Mouse (Mus musculus): Measurements from ENCODE around the gene Ric8b. TPM values are rescaled to one million over a fixed set of nuclear protein-coding genes. Genes with fewer than 3 reads are reported as not detected.

Ric8b gene
- polyA plus RNA-seq, 1 experiment from 2014 or later = 48.1 TPM

GRCm38 (mm10) chr10:85014456-85014976, 97.1 kb downstream of the Ric8b start:
- 0 out of 2 replicates have a peak, but pooled peaks cover 8% of the 10 kb centered on the region for H3K4me1 ChIP-seq (replicated peaks)
- H3K4me3 ChIP-seq = no peak overlapping the region
- no peak overlapping the region for H3K9ac ChIP-seq
- peaks cover 47% of the 10 kb centered on the region for H3K36me3 ChIP-seq
- 29% methylated on average over 9 of the region's 9 CpGs for WGBS
- no peaks in the 10 kb centered on the region for H3K27me3 ChIP-seq
- H3K27ac ChIP-seq (replicated peaks) = no peak overlapping the region
- H3K4me2 ChIP-seq = no peak overlapping the region
- ATAC-seq (ENCODE audit: low FRiP score, low read depth) = no peak
- no peaks in the 10 kb centered on the region for H3K9me3 ChIP-seq

GRCm38 (mm10) chr10:85022647-85023312, 105.4 kb downstream of the Ric8b start:
- Histone ChIP-seq H3K4me1 (replicated peaks) (peaks cover 15% of the 10 kb centered on the region), H3K9ac (no peak overlapping the region), H3K4me3 (no peak overlapping the region), H3K9me3 (no peaks in the 10 kb centered on the region), H3K27ac (replicated peaks) (peak overlapping the region; percentile 1; the same call in 1 of the 2 replicates), H3K4me2 (peak overlapping the region; percentile 0; the same call in 1 of the 2 replicates), H3K27me3 (no peaks in the 10 kb centered on the region), H3K36me3 (peaks cover 15% of the 10 kb centered on the region)
- WGBS = 24% methylated on average over 11 of the region's 11 CpGs
- ATAC-seq (ENCODE audit: low FRiP score, low read depth) = peak; percentile 55; the same call in 1 of the 2 replicates

- no peaks in the 10 kb centered on the region for H3K27me3 ChIP-seq
- peak overlapping the region; percentile 0; the same call in 1 of the 2 replicates for H3K4me2 ChIP-seq
- WGBS = 36% methylated on average over 6 of the region's 6 CpGs
- peak; percentile 75; the same call in 1 of the 2 replicates for ATAC-seq (ENCODE audit: low FRiP score, low read depth)
- no peaks in the 10 kb centered on the region for H3K9me3 ChIP-seq
- H3K27ac ChIP-seq (replicated peaks) = peak overlapping the region; percentile 1; the same call in 1 of the 2 replicates
- H3K9ac ChIP-seq = no peak overlapping the region
- peaks cover 15% of the 10 kb centered on the region for H3K4me1 ChIP-seq (replicated peaks)
- no peak overlapping the region for H3K4me3 ChIP-seq
- H3K36me3 ChIP-seq = peaks cover 11% of the 10 kb centered on the region
Observed at GRCm38 (mm10) chr10:85023313-85023666, 105.9 kb downstream of the Ric8b start.

- Histone ChIP-seq H3K9me3 (no peaks in the 10 kb centered on the region), H3K36me3 (no peaks in the 10 kb centered on the region), H3K27ac (replicated peaks) (no peak overlapping the region), H3K27me3 (no peaks in the 10 kb centered on the region), H3K4me2 (no peak overlapping the region), H3K4me3 (no peak overlapping the region), H3K9ac (no peak overlapping the region), H3K4me1 (replicated peaks) (peaks cover 15% of the 10 kb centered on the region)
- 89% methylated on average over 11 of the region's 11 CpGs for WGBS
- peak; percentile 80; the same call in 1 of the 2 replicates for ATAC-seq (ENCODE audit: low FRiP score, low read depth)
Observed at GRCm38 (mm10) chr10:85025799-85026424, 108.5 kb downstream of the Ric8b start.

- no peak overlapping the region for H3K9ac ChIP-seq
- WGBS = 82% methylated on average over 10 of the region's 10 CpGs
- no peaks in the 10 kb centered on the region for H3K27me3 ChIP-seq
- no peaks in the 10 kb centered on the region for H3K36me3 ChIP-seq
- ATAC-seq (ENCODE audit: low FRiP score, low read depth) = no peak
- H3K4me1 ChIP-seq (replicated peaks) = peaks cover 10% of the 10 kb centered on the region
- H3K4me2 ChIP-seq = no peak overlapping the region
- H3K9me3 ChIP-seq = no peaks in the 10 kb centered on the region
- no peak overlapping the region for H3K27ac ChIP-seq (replicated peaks)
- H3K4me3 ChIP-seq = no peak overlapping the region
Observed at GRCm38 (mm10) chr10:85027619-85028175, 110.3 kb downstream of the Ric8b start.

GRCm38 (mm10) chr10:85035131-85035725, 117.8 kb downstream of the Ric8b start:
- WGBS = 22% methylated on average over 8 of the region's 8 CpGs
- no peak overlapping the region for H3K27ac ChIP-seq (replicated peaks)
- no peak overlapping the region for H3K4me3 ChIP-seq
- no peak for ATAC-seq (ENCODE audit: low FRiP score, low read depth)
- no peaks in the 10 kb centered on the region for H3K4me1 ChIP-seq (replicated peaks)
- no peak overlapping the region for H3K4me2 ChIP-seq
- H3K27me3 ChIP-seq = no peaks in the 10 kb centered on the region
- H3K9ac ChIP-seq = no peak overlapping the region
- H3K36me3 ChIP-seq = no peaks in the 10 kb centered on the region
- H3K9me3 ChIP-seq = no peaks in the 10 kb centered on the region

GRCm38 (mm10) chr10:85038147-85038546, 120.7 kb downstream of the Ric8b start:
- no peak for ATAC-seq (ENCODE audit: low FRiP score, low read depth)
- 59% methylated on average over 10 of the region's 10 CpGs for WGBS
- Histone ChIP-seq H3K36me3 (no peaks in the 10 kb centered on the region), H3K4me3 (no peak overlapping the region), H3K9me3 (no peaks in the 10 kb centered on the region), H3K4me2 (no peak overlapping the region), H3K4me1 (replicated peaks) (no peaks in the 10 kb centered on the region), H3K27ac (replicated peaks) (no peak overlapping the region), H3K27me3 (peaks cover 11% of the 10 kb centered on the region; the same call in 1 of the 2 replicates), H3K9ac (no peak overlapping the region)

- Histone ChIP-seq H3K4me2 (no peak overlapping the region), H3K4me1 (replicated peaks) (no peaks in the 10 kb centered on the region), H3K9ac (no peak overlapping the region), H3K9me3 (no peaks in the 10 kb centered on the region), H3K27ac (replicated peaks) (no peak overlapping the region), H3K27me3 (peaks cover 14% of the 10 kb centered on the region; the same call in 1 of the 2 replicates), H3K4me3 (no peak overlapping the region), H3K36me3 (no peaks in the 10 kb centered on the region)
- whole genome bisulfite sequencing = 90% methylated on average over 5 of the region's 5 CpGs
- no peak for ATAC-seq (ENCODE audit: low FRiP score, low read depth)
Observed at GRCm38 (mm10) chr10:85038852-85039251, 121.4 kb downstream of the Ric8b start.

- H3K9ac ChIP-seq = 0 out of 2 replicates have a peak overlapping the region, but pooled peaks have one; percentile 10
- H3K27ac ChIP-seq (replicated peaks) = no peak overlapping the region
- no peaks in the 10 kb centered on the region for H3K36me3 ChIP-seq
- H3K4me1 ChIP-seq (replicated peaks) = peaks cover 9% of the 10 kb centered on the region
- H3K4me2 ChIP-seq = peak overlapping the region; percentile 46
- 5% methylated on average over 17 of the region's 17 CpGs for WGBS
- peak overlapping the region; percentile 14 for H3K4me3 ChIP-seq
- peak; percentile 85 for ATAC-seq (ENCODE audit: low FRiP score, low read depth)
- peaks cover 24% of the 10 kb centered on the region; the same call in 1 of the 2 replicates for H3K27me3 ChIP-seq
- H3K9me3 ChIP-seq = no peaks in the 10 kb centered on the region
Observed at GRCm38 (mm10) chr10:85044191-85044711, 126.8 kb downstream of the Ric8b start.

GRCm38 (mm10) chr10:85044732-85045720, 127.6 kb downstream of the Ric8b start:
- peaks cover 24% of the 10 kb centered on the region; the same call in 1 of the 2 replicates for H3K27me3 ChIP-seq
- WGBS = 8% methylated on average over 24 of the region's 24 CpGs
- ATAC-seq (ENCODE audit: low FRiP score, low read depth) = 0 out of 2 replicates have a peak, but pooled peaks have one; percentile 49
- 0 out of 2 replicates have a peak overlapping the region, but pooled peaks have one; percentile 10 for H3K9ac ChIP-seq
- peaks cover 9% of the 10 kb centered on the region for H3K4me1 ChIP-seq (replicated peaks)
- H3K36me3 ChIP-seq = no peaks in the 10 kb centered on the region
- peak overlapping the region; percentile 46 for H3K4me2 ChIP-seq
- H3K9me3 ChIP-seq = no peaks in the 10 kb centered on the region
- H3K4me3 ChIP-seq = peak overlapping the region; percentile 14
- no peak overlapping the region for H3K27ac ChIP-seq (replicated peaks)

Measured in hindbrain, embryonic 15.5 days (tissue).